In the genomic region with DNA sequence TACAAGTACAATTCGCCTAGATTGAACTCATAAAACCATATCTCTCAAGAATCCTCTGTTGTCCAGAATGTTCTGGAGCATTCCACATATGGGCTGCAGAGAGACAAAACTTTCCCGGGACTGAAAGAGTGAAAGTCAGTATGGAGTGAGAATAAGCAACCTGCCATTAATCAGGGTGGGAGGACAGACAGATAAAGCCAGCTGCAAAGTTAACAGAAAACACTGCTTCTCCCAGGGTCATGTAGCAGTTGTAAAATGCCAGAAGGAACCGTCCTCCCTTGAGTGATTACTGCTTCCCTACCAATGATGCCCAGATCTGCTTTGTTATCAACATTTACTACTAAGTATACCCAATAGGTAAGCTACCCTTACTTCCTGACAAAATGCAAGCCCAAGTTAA, we compare ENCODE assay signal across 24 mouse cellular contexts.
"Had no signal": no experiment of that assay in that cellular context is flagged by ENCODE, and none has a peak within 500 bp of the region (broad histone marks: within the 10 kb centered on the region; RNA-seq: fewer than 3 reads in every experiment).

No protein-coding gene starts in this region.

- H3K9me3 ChIP-seq: heart, embryonic 10.5 days; heart, embryonic 12.5 days; hindbrain, embryonic 10.5 days; hindbrain, embryonic 13.5 days; hindbrain, embryonic 15.5 days; limb, embryonic 13.5 days; limb, embryonic 15.5 days; liver, embryonic 12.5 days had no signal

- H3K9ac ChIP-seq: heart, embryonic 12.5 days; hindbrain, embryonic 13.5 days; hindbrain, embryonic 15.5 days; limb, embryonic 13.5 days; limb, embryonic 15.5 days; liver, embryonic 12.5 days; liver, embryonic 14.5 days had no signal

- DNase-seq: gastrocnemius, adult 2 months; gastrocnemius, postnatal 10 days; gastrocnemius, postnatal 25 days; heart, adult 18-20 months; heart, postnatal 10 days; heart, postnatal 4 days; kidney, adult 11 months; kidney, adult 9 months; kidney, postnatal 10 days; kidney, postnatal 36 days; layer of hippocampus, adult 9-11 months; layer of hippocampus, postnatal 36 days; left cerebral cortex, postnatal 4 days had no signal

- H3K36me3 ChIP-seq: heart, embryonic 10.5 days; heart, embryonic 12.5 days; hindbrain, embryonic 10.5 days; hindbrain, embryonic 13.5 days; hindbrain, embryonic 15.5 days; limb, embryonic 13.5 days; limb, embryonic 15.5 days; liver, embryonic 12.5 days had no signal

- H3K27me3 ChIP-seq: heart, embryonic 12.5 days; hindbrain, embryonic 13.5 days; hindbrain, embryonic 15.5 days; limb, embryonic 13.5 days; liver, embryonic 12.5 days had no signal

- H3K4me3 ChIP-seq: gastrocnemius, adult 2 months; heart, embryonic 10.5 days; heart, embryonic 12.5 days; hindbrain, embryonic 10.5 days; hindbrain, embryonic 13.5 days; hindbrain, embryonic 15.5 days; limb, embryonic 13.5 days; limb, embryonic 15.5 days; liver, embryonic 12.5 days had no signal

- H3K4me2 ChIP-seq: heart, embryonic 12.5 days; hindbrain, embryonic 13.5 days; hindbrain, embryonic 15.5 days; limb, embryonic 13.5 days; limb, embryonic 15.5 days; liver, embryonic 12.5 days had no signal

- ATAC-seq: hindbrain, postnatal 0 days; intestine, embryonic 16.5 days; liver, embryonic 12.5 days had no signal

- H3K27ac ChIP-seq: gastrocnemius, adult 2 months; heart, embryonic 10.5 days; hindbrain, embryonic 10.5 days; hindbrain, embryonic 13.5 days; hindbrain, embryonic 15.5 days; hindbrain, postnatal 0 days; limb, embryonic 13.5 days; limb, embryonic 15.5 days; liver, embryonic 12.5 days; liver, embryonic 14.5 days had no signal

- H3K4me1 ChIP-seq: heart, embryonic 10.5 days; heart, embryonic 12.5 days; hindbrain, embryonic 10.5 days; hindbrain, embryonic 13.5 days; hindbrain, embryonic 15.5 days; limb, embryonic 13.5 days; limb, embryonic 15.5 days; liver, embryonic 12.5 days had no signal
